Mouse (Mus musculus) limb, embryonic 15.5 days (tissue): ENCODE measurements at regions not wholly inside any gene's neighbourhood (a gene's known extent, or its start where the extent isn't known, plus 50 kb on each side); places are given as distances from the start of the nearest gene placed in this dataset.
A peak's percentile ranks its signal among the peaks of the same experiment; 100 is the strongest.

Experiments used
- ATAC-seq: fragments of 200-750 bp; cut with Nextera tagmentation; 2 replicates; pipeline ENCODE4 v1.8.0; 2017; ENCODE audit warnings: low read depth, moderate TSS enrichment; ENCODE audit not compliant: insufficient number of reproducible peaks, low FRiP score, low TSS enrichment
- H3K27ac ChIP-seq: fragments of 300-500 bp; sonication (generic); 2 replicates; pipeline ENCODE4 v1.5.1; 2015; ENCODE audit warnings: moderate library complexity, mild to moderate bottlenecking, inconsistent platforms
- H3K27me3 ChIP-seq: fragments of 300-500 bp; sonication (generic); 2 replicates; pipeline ENCODE4 v1.6.1; 2015; ENCODE audit warnings: inconsistent platforms
- H3K36me3 ChIP-seq: fragments of 300-500 bp; sonication (generic); 2 replicates; pipeline ENCODE4 v1.6.1; 2015; ENCODE audit warnings: inconsistent platforms
- H3K4me1 ChIP-seq: fragments of 300-500 bp; sonication (generic); 2 replicates; pipeline ENCODE4 v1.6.1; 2015; ENCODE audit warnings: inconsistent platforms
- H3K4me2 ChIP-seq: fragments of 300-500 bp; sonication (generic); 2 replicates; pipeline ENCODE4 v1.6.1; 2015; ENCODE audit warnings: mild to moderate bottlenecking, inconsistent platforms
- H3K4me3 ChIP-seq: fragments of 300-500 bp; sonication (generic); 2 replicates; pipeline ENCODE4 v1.5.1; 2015; ENCODE audit warnings: mild to moderate bottlenecking, inconsistent platforms
- H3K9ac ChIP-seq: fragments of 300-500 bp; sonication (generic); 2 replicates; pipeline ENCODE4 v1.6.1; 2015; ENCODE audit warnings: inconsistent platforms
- H3K9me3 ChIP-seq: fragments of 300-500 bp; sonication (generic); 2 replicates; pipeline ENCODE4 v1.6.1; 2016; ENCODE audit warnings: inconsistent platforms
- WGBS: fragments of 180-500 bp; shearing (Covaris S2); methylation state at CpG from one replicate; pipeline ENCODE4 v1.1.7; 2015; 5-methylcytosine and 5-hydroxymethylcytosine counted together

GRCm38 (mm10) chr9:66646226-66646625, 53.3 kb upstream of the Usp3 start:
- WGBS, result 12% methylated on average over 7 of the region's 7 CpGs
- ATAC-seq, result peak; percentile 68; the same call in 1 of the 2 replicates
- H3K4me2 ChIP-seq, result no peak overlapping the region
- no peaks in the 10 kb centered on the region for H3K9me3 ChIP-seq
- no peak overlapping the region for H3K4me3 ChIP-seq
- no peak overlapping the region for H3K27ac ChIP-seq
- H3K4me1 ChIP-seq, result peaks cover 5% of the 10 kb centered on the region; the same call in 1 of the 2 replicates
- H3K9ac ChIP-seq, result no peak overlapping the region
- no peaks in the 10 kb centered on the region for H3K27me3 ChIP-seq
- H3K36me3 ChIP-seq, result no peaks in the 10 kb centered on the region

- H3K36me3 ChIP-seq, result no peaks in the 10 kb centered on the region
- H3K4me2 ChIP-seq, result no peak overlapping the region
- no peak overlapping the region for H3K4me3 ChIP-seq
- no peaks in the 10 kb centered on the region for H3K9me3 ChIP-seq
- H3K4me1 ChIP-seq, result peaks cover 8% of the 10 kb centered on the region; the same call in 1 of the 2 replicates
- H3K27ac ChIP-seq, result no peak overlapping the region
- 43% methylated on average over 6 of the region's 6 CpGs for WGBS
- ATAC-seq, result no peak
- no peaks in the 10 kb centered on the region for H3K27me3 ChIP-seq
- no peak overlapping the region for H3K9ac ChIP-seq
Measured at GRCm38 (mm10) chr9:66651306-66651705, 58.4 kb upstream of the Usp3 start.

- Histone ChIP-seq H3K4me3 (no peak overlapping the region), H3K4me1 (peaks cover 13% of the 10 kb centered on the region), H3K27ac (no peak overlapping the region), H3K27me3 (no peaks in the 10 kb centered on the region), H3K36me3 (no peaks in the 10 kb centered on the region), H3K9ac (no peak overlapping the region), H3K4me2 (no peak overlapping the region), H3K9me3 (no peaks in the 10 kb centered on the region)
- WGBS, result 84% methylated on average over 7 of the region's 7 CpGs
- ATAC-seq, result no peak
Measured at GRCm38 (mm10) chr9:66657116-66657758, 56.2 kb upstream of the Car12 start.

GRCm38 (mm10) chr9:66658707-66659242, 54.7 kb upstream of the Car12 start:
- Histone ChIP-seq H3K4me3 (no peak overlapping the region), H3K4me1 (peaks cover 21% of the 10 kb centered on the region), H3K27me3 (no peaks in the 10 kb centered on the region), H3K4me2 (no peak overlapping the region), H3K27ac (no peak overlapping the region), H3K9ac (no peak overlapping the region), H3K36me3 (no peaks in the 10 kb centered on the region), H3K9me3 (no peaks in the 10 kb centered on the region)
- ATAC-seq, result no peak

- Histone ChIP-seq H3K36me3 (no peaks in the 10 kb centered on the region), H3K4me2 (no peak overlapping the region), H3K9ac (no peak overlapping the region), H3K27ac (no peak overlapping the region), H3K27me3 (no peaks in the 10 kb centered on the region), H3K4me1 (peaks cover 21% of the 10 kb centered on the region), H3K4me3 (no peak overlapping the region), H3K9me3 (no peaks in the 10 kb centered on the region)
- 75% methylated on average over 11 of the region's 11 CpGs for whole genome bisulfite sequencing
- ATAC-seq, result no peak
Measured at GRCm38 (mm10) chr9:66659781-66660445, 53.6 kb upstream of the Car12 start.

- Histone ChIP-seq H3K9me3 (no peaks in the 10 kb centered on the region), H3K27me3 (no peaks in the 10 kb centered on the region), H3K4me3 (no peak overlapping the region), H3K36me3 (no peaks in the 10 kb centered on the region), H3K27ac (no peak overlapping the region), H3K4me1 (peaks cover 28% of the 10 kb centered on the region), H3K4me2 (no peak overlapping the region), H3K9ac (no peak overlapping the region)
- no peak for ATAC-seq
- WGBS, result 64% methylated on average over 7 of the region's 7 CpGs
Measured at GRCm38 (mm10) chr9:66661596-66661995, 51.9 kb upstream of the Car12 start.

- Histone ChIP-seq H3K27me3 (no peaks in the 10 kb centered on the region), H3K4me1 (peaks cover 35% of the 10 kb centered on the region), H3K27ac (peak overlapping the region; percentile 43; the same call in 1 of the 2 replicates), H3K9me3 (no peaks in the 10 kb centered on the region), H3K9ac (no peak overlapping the region), H3K4me3 (no peak overlapping the region), H3K4me2 (no peak overlapping the region), H3K36me3 (no peaks in the 10 kb centered on the region)
- ATAC-seq, result no peak
- 19% methylated on average over 4 of the region's 4 CpGs for WGBS
Measured at GRCm38 (mm10) chr9:66662443-66662842, 51.0 kb upstream of the Car12 start.
